23 mouse cellular contexts compared by ENCODE assay signal in the genomic region with DNA sequence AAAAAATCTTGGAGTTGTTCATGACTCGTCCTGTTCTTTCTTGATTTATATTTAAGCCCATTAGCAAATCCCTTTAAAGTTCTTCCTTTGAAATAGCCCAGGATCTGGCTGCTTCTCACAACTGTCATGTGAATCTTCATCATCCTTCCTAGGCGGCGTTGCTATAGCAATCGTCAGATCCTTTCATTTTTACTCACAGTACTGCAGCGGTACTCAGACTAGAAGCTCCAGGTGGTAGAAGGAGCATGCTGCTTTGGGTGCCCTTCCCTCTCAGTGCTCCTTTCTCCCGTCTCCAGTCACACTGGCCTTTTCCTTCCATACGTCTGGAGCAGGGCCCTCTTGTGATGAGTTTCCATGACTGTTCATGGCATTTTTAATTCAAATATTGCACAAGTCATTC.
DNase-seq lines count a peak whose midpoint lies in the region; TF ChIP-seq lines count a peak whose summit lies in the region.
"Had no signal": no experiment of that assay in that cellular context is flagged by ENCODE, and none has a peak within 500 bp of the region (broad histone marks: within the 10 kb centered on the region; RNA-seq: fewer than 3 reads in every experiment).

No protein-coding gene starts in this region.

- no peak overlapping the region for H3K4me3 ChIP-seq in CH12.LX (replicated peaks in 1 of 3; ENCODE audit: low read depth in 2 of 3, low read length in 2 of 3, poor library complexity in 1 of 3)
- no peak overlapping the region for H3K4me3 ChIP-seq in cortical plate, adult 2 months (ENCODE audit: insufficient read depth, low read length)
- H3K4me3 ChIP-seq: forebrain, embryonic 12.5 days; gastrocnemius, adult 2 months; heart, embryonic 12.5 days; limb, embryonic 15.5 days; liver, embryonic 15.5 days; midbrain, embryonic 10.5 days had no signal

- in situ Hi-C loops in CH12.LX (cut with MboI; ENCODE audit: low pct_ligation_motif_present, low pct_unique_long_range_greater_than_20kb, low sequenced_read_pairs), result no loop called here

- no peaks in the 10 kb centered on the region for H3K36me3 ChIP-seq in CH12.LX (replicated peaks in 1 of 2; ENCODE audit: control insufficient read depth in 1 of 2, insufficient read depth in 1 of 2, low read length in 1 of 2)
- H3K36me3 ChIP-seq: forebrain, embryonic 12.5 days; heart, embryonic 12.5 days; limb, embryonic 15.5 days; liver, embryonic 15.5 days; midbrain, embryonic 10.5 days had no signal

- H3K9me3 ChIP-seq in CH12.LX (replicated peaks; ENCODE audit: low read length), result peaks cover 21% of the 10 kb centered on the region
- H3K9me3 ChIP-seq: forebrain, embryonic 12.5 days; heart, embryonic 12.5 days; limb, embryonic 15.5 days; liver, embryonic 15.5 days; midbrain, embryonic 10.5 days had no signal

- TF ChIP-seq EP300 in CH12.LX (IDR thresholded peaks at IDR 0.05; ENCODE audit: low read length), result no peak

- no peak for TF ChIP-seq CTCF in CH12.LX (conservative IDR thresholded peaks at IDR 0.05 in 1 of 2, IDR thresholded peaks at IDR 0.05 in 1 of 2; ENCODE audit: low read depth in 2 of 2, low read length in 2 of 2)
- no peak for TF ChIP-seq CTCF in cortical plate, adult 2 months (IDR thresholded peaks at IDR 0.05; ENCODE audit: extremely low read depth, insufficient read depth, low read length)

- no peaks in the 10 kb centered on the region for H3K4me1 ChIP-seq in CH12.LX (ENCODE audit: control insufficient read depth in 1 of 2, insufficient read depth in 2 of 2)
- peaks cover 2% of the 10 kb centered on the region for H3K4me1 ChIP-seq in cortical plate, adult 2 months (ENCODE audit: control insufficient read depth, insufficient read depth, low read length)
- H3K4me1 ChIP-seq: liver, embryonic 15.5 days had no signal

- dilution Hi-C loops in CH12.LX (cut with MboI; ENCODE audit: extremely low pct_ligation_motif_present, extremely low pct_unique_long_range_greater_than_20kb, low sequenced_read_pairs), result no loop called here

- intact Hi-C loops in gastrocnemius, postnatal 36 days (cut with DNase I), result no loop called here

- no peak for TF ChIP-seq RAD21 in CH12.LX (IDR thresholded peaks at IDR 0.05; ENCODE audit: low read depth, low read length)

- no peak overlapping the region for H3K27ac ChIP-seq in CH12.LX (ENCODE audit: insufficient read depth, low read depth)
- peak overlapping the region; percentile 18; the same call in 1 of the 2 replicates for H3K27ac ChIP-seq in cortical plate, adult 2 months (ENCODE audit: insufficient read depth, low read length)
- H3K27ac ChIP-seq: forebrain, embryonic 12.5 days; gastrocnemius, adult 2 months; hindbrain, embryonic 14.5 days; limb, embryonic 15.5 days; liver, embryonic 15.5 days; macrophage; midbrain, embryonic 10.5 days had no signal

- peak; percentile 27 to 38 for DNase-seq in layer of hippocampus, adult 18-20 months (ENCODE audit: low spot score in 2 of 2)
- no peak for DNase-seq in layer of hippocampus, postnatal 25 days (ENCODE audit: extremely low spot score in 1 of 2, low spot score in 1 of 2)
- no peak for DNase-seq in CH12.LX (ENCODE audit: extremely low read depth)
- peak; percentile 2 for DNase-seq in right cerebral cortex, postnatal 14 days
- DNase-seq in gastrocnemius, postnatal 36 days, result no peak
- DNase-seq in spleen, postnatal 4 days (ENCODE audit: low spot score in 2 of 2), result no peak
- DNase-seq: adrenal gland, postnatal 14 days; cerebellum, adult 11-12 months; cerebellum, postnatal 14 days; gastrocnemius, adult 2 months; heart, postnatal 14 days; kidney, adult 8-10 months; kidney, postnatal 25 days; spleen, adult 18-20 months; thymus, adult 2 months had no signal

- no peaks in the 10 kb centered on the region for H3K27me3 ChIP-seq in CH12.LX (replicated peaks)
- H3K27me3 ChIP-seq: heart, embryonic 12.5 days; limb, embryonic 15.5 days had no signal

- no peaks in the 10 kb centered on the region for H3K79me2 ChIP-seq in CH12.LX (replicated peaks; ENCODE audit: control insufficient read depth, extremely low read depth, insufficient read depth, poor library complexity, severe bottlenecking)

- no peak overlapping the region for H3K9ac ChIP-seq in CH12.LX (ENCODE audit: insufficient read depth, low read depth)
- H3K9ac ChIP-seq: forebrain, embryonic 12.5 days; heart, embryonic 12.5 days; hindbrain, embryonic 14.5 days; limb, embryonic 15.5 days; liver, embryonic 15.5 days had no signal

- H3K4me2 ChIP-seq in CH12.LX (ENCODE audit: insufficient read depth, low read depth, poor library complexity, severe bottlenecking), result no peak overlapping the region
- H3K4me2 ChIP-seq: forebrain, embryonic 12.5 days; heart, embryonic 12.5 days; hindbrain, embryonic 14.5 days; limb, embryonic 15.5 days; liver, embryonic 15.5 days had no signal

- no peak for TF ChIP-seq POLR2A in CH12.LX (IDR thresholded peaks at IDR 0.05; ENCODE audit: low read depth, low read length)
- TF ChIP-seq POLR2A in cortical plate, adult 2 months (IDR thresholded peaks at IDR 0.05; ENCODE audit: extremely low read depth, insufficient read depth, low read length), result peak; percentile 59; the same call in 1 of the 2 replicates

TF ChIP-seq in CH12.LX, 34 proteins besides CTCF, POLR2A, EP300 and RAD21:
- no peak for TF ChIP-seq JUN (IDR thresholded peaks at IDR 0.05; ENCODE audit: insufficient read depth, low read depth, low read length)
- 0 out of 2 replicates have a peak, but pooled peaks have one; percentile 16 for TF ChIP-seq IRF4 (IDR thresholded peaks at IDR 0.05; ENCODE audit: low read depth, low read length)
- TF ChIP-seq NRF1 (IDR thresholded peaks at IDR 0.05; ENCODE audit: low read depth, low read length), result no peak
TF ChIP-seq in CH12.LX: peak in this region for 1.

Comparison
In these comparisons a context has a peak if more than half of its experiments do, and no peak if none do; other contexts are left out.
1. DNase-seq: peak in layer of hippocampus, adult 18-20 months (2 of 2) and right cerebral cortex, postnatal 14 days (single experiment); none in layer of hippocampus, postnatal 25 days (0 of 2), CH12.LX (single experiment), gastrocnemius, postnatal 36 days (0 of 2) and spleen, postnatal 4 days (0 of 2).